Mouse (Mus musculus): ENCODE measurements at regions not wholly inside any gene's neighbourhood (a gene's known extent, or its start where the extent isn't known, plus 50 kb on each side); places are given as distances from the start of the nearest gene placed in this dataset.

DNA sequence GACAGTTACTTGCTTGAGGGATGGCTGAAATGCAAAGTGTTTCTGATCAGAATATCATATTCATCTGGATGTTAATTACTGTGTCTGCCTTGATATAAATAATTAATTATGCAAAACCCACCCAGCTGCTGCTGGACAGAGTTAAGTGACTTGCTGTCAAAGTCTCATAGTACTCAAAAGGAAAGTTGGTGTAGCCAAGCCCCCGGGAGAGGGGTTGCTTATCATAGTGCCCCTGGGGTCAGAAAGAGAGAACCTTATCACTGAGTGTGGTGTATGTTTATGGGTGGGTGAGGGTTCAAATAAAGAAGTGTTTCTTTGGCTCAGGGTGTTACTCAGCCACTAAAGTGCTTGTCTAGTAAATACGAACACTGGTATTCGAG lies 211.6 kb downstream of the Cmpk2 start:
- TF ChIP-seq POLR2A (IDR thresholded peaks at IDR 0.05; ENCODE audit: borderline replicate concordance, extremely low read depth, insufficient read depth, insufficient read length), result no peak
- 84% methylated on average over 3 of the region's 3 CpGs for WGBS
- Histone ChIP-seq H3K36me3 (ENCODE audit: control insufficient read depth, insufficient read depth, low read length) (no peaks in the 10 kb centered on the region), H3K27me3 (ENCODE audit: control insufficient read depth, insufficient read depth, low read length) (no peaks in the 10 kb centered on the region), H3K4me3 (replicated peaks; ENCODE audit: low read length) (no peak overlapping the region), H3K9me3 (ENCODE audit: control insufficient read depth, low read length) (no peaks in the 10 kb centered on the region), H3K9ac (ENCODE audit: low read depth, low read length, severe bottlenecking) (no peak overlapping the region), H3K27ac (replicated peaks; ENCODE audit: low read depth, low read length) (no peak overlapping the region), H3K4me2 (replicated peaks; ENCODE audit: low read depth, low read length, severe bottlenecking) (no peak overlapping the region), H3K4me1 (ENCODE audit: control insufficient read depth, insufficient read depth, low read length) (no peaks in the 10 kb centered on the region)
- no peak for DNase-seq (ENCODE audit: low spot score)
- ATAC-seq (ENCODE audit: low FRiP score, low read depth), result no peak

- DNase-seq (ENCODE audit: low spot score), result no peak
- no peak for ATAC-seq (ENCODE audit: low FRiP score, low read depth)
- Histone ChIP-seq H3K4me2 (replicated peaks; ENCODE audit: low read depth, low read length, severe bottlenecking) (no peak overlapping the region), H3K9ac (ENCODE audit: low read depth, low read length, severe bottlenecking) (no peak overlapping the region), H3K27me3 (ENCODE audit: control insufficient read depth, insufficient read depth, low read length) (no peaks in the 10 kb centered on the region), H3K9me3 (ENCODE audit: control insufficient read depth, low read length) (no peaks in the 10 kb centered on the region), H3K4me1 (ENCODE audit: control insufficient read depth, insufficient read depth, low read length) (no peaks in the 10 kb centered on the region), H3K4me3 (replicated peaks; ENCODE audit: low read length) (no peak overlapping the region), H3K27ac (replicated peaks; ENCODE audit: low read depth, low read length) (no peak overlapping the region), H3K36me3 (ENCODE audit: control insufficient read depth, insufficient read depth, low read length) (no peaks in the 10 kb centered on the region)
- no peak for TF ChIP-seq POLR2A (IDR thresholded peaks at IDR 0.05; ENCODE audit: borderline replicate concordance, extremely low read depth, insufficient read depth, insufficient read length)
- WGBS, result 68% methylated on average over 9 of the region's 9 CpGs
Observed at GRCm38 (mm10) chr12:26679887-26680567, 211.0 kb downstream of the Cmpk2 start.

DNA sequence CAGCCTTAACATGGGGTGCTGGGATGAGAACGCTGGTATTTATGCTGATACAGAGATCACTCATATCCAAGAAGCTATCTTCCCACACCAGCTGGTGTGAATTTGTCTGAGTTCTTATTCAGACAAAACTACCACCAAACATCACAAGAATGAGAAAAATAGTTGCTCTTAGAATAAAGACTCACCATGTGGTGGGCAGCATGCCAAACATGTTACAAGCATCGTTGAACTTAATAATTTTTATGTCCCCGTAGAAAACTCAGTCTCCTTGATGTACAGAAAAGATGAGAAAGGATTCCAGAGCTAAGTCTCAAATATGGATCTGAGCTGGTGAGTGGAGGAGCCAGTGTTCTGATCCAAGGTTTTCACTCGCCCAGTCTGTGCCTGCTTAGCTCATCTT lies 196.5 kb downstream of the Cmpk2 start:
- DNase-seq (ENCODE audit: low spot score) (peak; percentile 18), ATAC-seq (ENCODE audit: low FRiP score, low read depth) (no peak)

DNA sequence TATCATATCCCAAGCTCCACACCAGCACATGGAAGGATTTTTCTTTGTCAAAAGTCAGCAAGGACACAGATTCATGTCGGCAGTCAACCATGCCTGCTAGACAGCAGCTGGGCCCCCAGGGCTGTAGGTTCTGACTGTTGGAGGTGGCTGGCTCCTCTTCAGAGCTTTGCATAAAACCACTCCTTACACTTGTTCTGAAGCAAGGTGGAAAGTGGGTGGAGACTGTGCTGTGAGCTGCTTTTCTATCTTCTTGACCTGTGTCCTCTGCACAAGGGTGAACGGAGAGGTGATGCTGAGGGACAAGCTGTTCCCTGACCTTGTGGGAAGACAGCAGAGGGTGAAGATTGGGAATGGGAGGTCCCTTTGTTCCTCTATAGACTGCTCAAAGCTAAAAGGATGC lies 185.2 kb downstream of the Cmpk2 start:
- ATAC-seq (ENCODE audit: low FRiP score, low read depth), result no peak
- Histone ChIP-seq H3K4me1 (ENCODE audit: control insufficient read depth, insufficient read depth, low read length) (peaks cover 4% of the 10 kb centered on the region; the same call in 1 of the 2 replicates), H3K9ac (ENCODE audit: low read depth, low read length, severe bottlenecking) (no peak overlapping the region), H3K4me3 (replicated peaks; ENCODE audit: low read length) (no peak overlapping the region), H3K4me2 (replicated peaks; ENCODE audit: low read depth, low read length, severe bottlenecking) (no peak overlapping the region), H3K27me3 (ENCODE audit: control insufficient read depth, insufficient read depth, low read length) (no peaks in the 10 kb centered on the region), H3K9me3 (ENCODE audit: control insufficient read depth, low read length) (no peaks in the 10 kb centered on the region), H3K27ac (replicated peaks; ENCODE audit: low read depth, low read length) (no peak overlapping the region), H3K36me3 (ENCODE audit: control insufficient read depth, insufficient read depth, low read length) (no peaks in the 10 kb centered on the region)
- DNase-seq (ENCODE audit: low spot score), result no peak
- WGBS, result 56% methylated on average over 2 of the region's 2 CpGs
- no peak for TF ChIP-seq POLR2A (IDR thresholded peaks at IDR 0.05; ENCODE audit: borderline replicate concordance, extremely low read depth, insufficient read depth, insufficient read length)

More for the DNA sequence above, 196.5 kb downstream of the Cmpk2 start:
- Histone ChIP-seq H3K9ac (ENCODE audit: low read depth, low read length, severe bottlenecking) (no peak overlapping the region), H3K27me3 (ENCODE audit: control insufficient read depth, insufficient read depth, low read length) (no peaks in the 10 kb centered on the region), H3K27ac (replicated peaks; ENCODE audit: low read depth, low read length) (no peak overlapping the region), H3K4me1 (ENCODE audit: control insufficient read depth, insufficient read depth, low read length) (no peaks in the 10 kb centered on the region), H3K36me3 (ENCODE audit: control insufficient read depth, insufficient read depth, low read length) (no peaks in the 10 kb centered on the region), H3K4me2 (replicated peaks; ENCODE audit: low read depth, low read length, severe bottlenecking) (no peak overlapping the region), H3K4me3 (replicated peaks; ENCODE audit: low read length) (no peak overlapping the region), H3K9me3 (ENCODE audit: control insufficient read depth, low read length) (no peaks in the 10 kb centered on the region)
- TF ChIP-seq POLR2A (IDR thresholded peaks at IDR 0.05; ENCODE audit: borderline replicate concordance, extremely low read depth, insufficient read depth, insufficient read length), result no peak
- 47% methylated on average over 4 of the region's 4 CpGs for WGBS

GRCm38 (mm10) chr12:26653781-26654180 lies 184.8 kb downstream of the Cmpk2 start:
- ATAC-seq (ENCODE audit: low FRiP score, low read depth), result no peak; the same call in 1 of the 2 replicates
- TF ChIP-seq POLR2A (IDR thresholded peaks at IDR 0.05; ENCODE audit: borderline replicate concordance, extremely low read depth, insufficient read depth, insufficient read length), result no peak
- Histone ChIP-seq H3K4me2 (replicated peaks; ENCODE audit: low read depth, low read length, severe bottlenecking) (no peak overlapping the region), H3K9me3 (ENCODE audit: control insufficient read depth, low read length) (no peaks in the 10 kb centered on the region), H3K9ac (ENCODE audit: low read depth, low read length, severe bottlenecking) (no peak overlapping the region), H3K27me3 (ENCODE audit: control insufficient read depth, insufficient read depth, low read length) (no peaks in the 10 kb centered on the region), H3K4me3 (replicated peaks; ENCODE audit: low read length) (no peak overlapping the region), H3K4me1 (ENCODE audit: control insufficient read depth, insufficient read depth, low read length) (peaks cover 4% of the 10 kb centered on the region; the same call in 1 of the 2 replicates), H3K27ac (replicated peaks; ENCODE audit: low read depth, low read length) (no peak overlapping the region), H3K36me3 (ENCODE audit: control insufficient read depth, insufficient read depth, low read length) (no peaks in the 10 kb centered on the region)
- 14% methylated on average over 6 of the region's 6 CpGs for WGBS
- DNase-seq (ENCODE audit: low spot score), result no peak
